Mouse (Mus musculus) urinary bladder, adult 2 months (tissue): Measurements from ENCODE around the gene Ntsr1. TPM values are rescaled to one million over a fixed set of nuclear protein-coding genes. Genes with fewer than 3 reads are reported as not detected.
A peak's percentile ranks its signal among the peaks of the same experiment; 100 is the strongest.

ENCODE experiments used
- DNase-seq: peaks from one replicate; pipeline ENCODE4 v3.0.0; 2022; ENCODE audit warnings: low spot score
- polyA plus RNA-seq: library from polyadenylated mRNA; depleted of rRNA; stranded (reverse); fragments of >200 nt; gene quantifications from 2 replicates; pipeline ENCODE4 v1.2.3, GENCODE M21; 2012; rRNA removed

Ntsr1 gene
- polyA plus RNA-seq = 0.07 and 0.12 TPM in 2 replicates

GRCm38 (mm10) chr2:180499741-180500140 lies at the start of gene Ntsr1:
Ntsr1 (plus strand) TSS chr2:180499976.
- no peak for DNase-seq

GRCm38 (mm10) chr2:180450529-180450928 lies 49.2 kb upstream of the Ntsr1 start:
- DNase-seq = no peak

- peak; percentile 66 for DNase-seq
Observed at GRCm38 (mm10) chr2:180455723-180456698, 43.8 kb upstream of the Ntsr1 start, which contains the start of gene Slco4a1. Slco4a1 (plus strand) TSS chr2:180456245.

GRCm38 (mm10) chr2:180456705-180457104 lies 43.1 kb upstream of the Ntsr1 start:
- no peak for DNase-seq

GRCm38 (mm10) chr2:180457680-180458079 lies 42.1 kb upstream of the Ntsr1 start:
- no peak for DNase-seq

GRCm38 (mm10) chr2:180459437-180459836 lies 40.3 kb upstream of the Ntsr1 start:
- no peak for DNase-seq

- DNase-seq = no peak
Observed at GRCm38 (mm10) chr2:180460801-180461200, 39.0 kb upstream of the Ntsr1 start.

- no peak for DNase-seq
Observed at GRCm38 (mm10) chr2:180462593-180462992, 37.2 kb upstream of the Ntsr1 start.

GRCm38 (mm10) chr2:180466505-180466904 lies 33.3 kb upstream of the Ntsr1 start:
- no peak for DNase-seq

- DNase-seq = no peak
Observed at GRCm38 (mm10) chr2:180468871-180469270, 30.9 kb upstream of the Ntsr1 start.

- DNase-seq = no peak
Observed at GRCm38 (mm10) chr2:180469768-180470167, 30.0 kb upstream of the Ntsr1 start.

GRCm38 (mm10) chr2:180472306-180473079 lies 27.3 kb upstream of the Ntsr1 start:
- DNase-seq = no peak

GRCm38 (mm10) chr2:180473080-180473440 lies 26.7 kb upstream of the Ntsr1 start:
- DNase-seq = no peak

GRCm38 (mm10) chr2:180474864-180475263 lies 24.9 kb upstream of the Ntsr1 start:
- no peak for DNase-seq

- DNase-seq = no peak
Observed at GRCm38 (mm10) chr2:180482274-180482673, 17.5 kb upstream of the Ntsr1 start.

GRCm38 (mm10) chr2:180484882-180485281 lies 14.9 kb upstream of the Ntsr1 start:
- DNase-seq = no peak

GRCm38 (mm10) chr2:180485306-180485705 lies 14.5 kb upstream of the Ntsr1 start:
- no peak for DNase-seq

- DNase-seq = no peak
Observed at GRCm38 (mm10) chr2:180488210-180488751, 11.5 kb upstream of the Ntsr1 start.

- no peak for DNase-seq
Observed at GRCm38 (mm10) chr2:180495906-180496305, 3.9 kb upstream of the Ntsr1 start.

- no peak for DNase-seq
Observed at GRCm38 (mm10) chr2:180500726-180501125, 950 bp downstream of the Ntsr1 start.

- no peak for DNase-seq
Observed at GRCm38 (mm10) chr2:180501217-180501967, 1.6 kb downstream of the Ntsr1 start.

GRCm38 (mm10) chr2:180506281-180506680 lies 6.5 kb downstream of the Ntsr1 start:
- no peak for DNase-seq
